In genomic region chr11:16113843-16114242, GRCm38 (mm10) we compare ENCODE assay signal across 33 mouse cellular contexts.
"Had no signal": no experiment of that assay in that cellular context is flagged by ENCODE, and none has a peak within 500 bp of the region (broad histone marks: within the 10 kb centered on the region; RNA-seq: fewer than 3 reads in every experiment).

No protein-coding gene starts in this region.

- H3K36me3 ChIP-seq: limb, embryonic 10.5 days; limb, embryonic 12.5 days; limb, embryonic 13.5 days; limb, embryonic 15.5 days; liver, embryonic 12.5 days; liver, embryonic 13.5 days; liver, embryonic 15.5 days; lung, embryonic 15.5 days; midbrain, embryonic 10.5 days; midbrain, embryonic 12.5 days; midbrain, embryonic 13.5 days; midbrain, embryonic 15.5 days; neural tube, embryonic 12.5 days; neural tube, embryonic 13.5 days had no signal

- ATAC-seq: liver, embryonic 12.5 days; liver, postnatal 0 days; lung, postnatal 0 days; midbrain, embryonic 13.5 days; midbrain, embryonic 15.5 days; midbrain, embryonic 16.5 days had no signal

- H3K27me3 ChIP-seq: limb, embryonic 12.5 days; limb, embryonic 13.5 days; limb, embryonic 15.5 days; liver, embryonic 12.5 days; liver, embryonic 13.5 days; liver, embryonic 15.5 days; lung, embryonic 15.5 days; megakaryocyte, embryonic 14.5 days; midbrain, embryonic 12.5 days; midbrain, embryonic 13.5 days; midbrain, embryonic 15.5 days; neural tube, embryonic 12.5 days; neural tube, embryonic 13.5 days had no signal

- H3K4me3 ChIP-seq: limb, embryonic 10.5 days; limb, embryonic 12.5 days; limb, embryonic 13.5 days; limb, embryonic 15.5 days; liver, embryonic 12.5 days; liver, embryonic 13.5 days; liver, embryonic 15.5 days; lung, embryonic 15.5 days; megakaryocyte, embryonic 14.5 days; midbrain, embryonic 10.5 days; midbrain, embryonic 12.5 days; midbrain, embryonic 13.5 days; midbrain, embryonic 15.5 days; myocyte; neural tube, embryonic 12.5 days; neural tube, embryonic 13.5 days had no signal

- H3K9ac ChIP-seq: limb, embryonic 12.5 days; limb, embryonic 13.5 days; limb, embryonic 15.5 days; liver, embryonic 12.5 days; liver, embryonic 13.5 days; liver, embryonic 14.5 days; liver, embryonic 15.5 days; liver, postnatal 0 days; lung, embryonic 14.5 days; lung, embryonic 15.5 days; midbrain, embryonic 12.5 days; midbrain, embryonic 13.5 days; midbrain, embryonic 15.5 days; neural tube, embryonic 12.5 days; neural tube, embryonic 13.5 days had no signal

- H3K9me3 ChIP-seq: limb, embryonic 10.5 days; limb, embryonic 12.5 days; limb, embryonic 13.5 days; limb, embryonic 15.5 days; liver, embryonic 12.5 days; liver, embryonic 13.5 days; liver, embryonic 15.5 days; lung, embryonic 15.5 days; megakaryocyte, embryonic 14.5 days; midbrain, embryonic 10.5 days; midbrain, embryonic 12.5 days; midbrain, embryonic 13.5 days; midbrain, embryonic 15.5 days; neural tube, embryonic 12.5 days; neural tube, embryonic 13.5 days had no signal

- H3K27ac ChIP-seq: limb, embryonic 10.5 days; limb, embryonic 12.5 days; limb, embryonic 13.5 days; limb, embryonic 15.5 days; liver, embryonic 12.5 days; liver, embryonic 13.5 days; liver, embryonic 14.5 days; liver, embryonic 15.5 days; lung, embryonic 15.5 days; macrophage; midbrain, embryonic 10.5 days; midbrain, embryonic 12.5 days; midbrain, embryonic 13.5 days; midbrain, embryonic 15.5 days; neural tube, embryonic 12.5 days; neural tube, embryonic 13.5 days had no signal

- DNase-seq: left cerebral cortex, postnatal 4 days; liver; liver, embryonic 13.5 days; liver, postnatal 0 days; lung, adult 18-20 months; lung, adult 2 months; lung, embryonic 14.5 days; lung, postnatal 10 days; lung, postnatal 14 days; lung, postnatal 36 days; lung, postnatal 4 days; midbrain, embryonic 14.5 days had no signal

- H3K4me2 ChIP-seq: limb, embryonic 12.5 days; limb, embryonic 13.5 days; limb, embryonic 15.5 days; liver, embryonic 11.5 days; liver, embryonic 12.5 days; liver, embryonic 13.5 days; liver, embryonic 15.5 days; lung, embryonic 14.5 days; lung, embryonic 15.5 days; midbrain, embryonic 11.5 days; midbrain, embryonic 12.5 days; midbrain, embryonic 13.5 days; midbrain, embryonic 15.5 days; neural tube, embryonic 12.5 days; neural tube, embryonic 13.5 days had no signal

- H3K4me1 ChIP-seq: limb, embryonic 10.5 days; limb, embryonic 12.5 days; limb, embryonic 13.5 days; limb, embryonic 15.5 days; liver, embryonic 12.5 days; liver, embryonic 13.5 days; liver, embryonic 15.5 days; lung, embryonic 15.5 days; megakaryocyte, embryonic 14.5 days; midbrain, embryonic 10.5 days; midbrain, embryonic 12.5 days; midbrain, embryonic 13.5 days; midbrain, embryonic 15.5 days; neural tube, embryonic 12.5 days; neural tube, embryonic 13.5 days had no signal
